Mouse (Mus musculus): ENCODE data around the gene Agt.

- TF ChIP-seq CTCF (conservative IDR thresholded peaks at IDR 0.05; ENCODE audit: insufficient read depth, insufficient read length, low read depth, low read length) (no peak; the same call in 1 of the 2 replicates), POLR2A (IDR thresholded peaks at IDR 0.05; ENCODE audit: low read depth, low read length) (no peak)
Measured at GRCm38 (mm10) chr8:124589393-124589792, 19.9 kb upstream of the Agt start.
